Mouse (Mus musculus): Measurements from ENCODE around the gene Mrpl2. TPM values are rescaled to one million over a fixed set of nuclear protein-coding genes. Genes with fewer than 3 reads are reported as not detected.

Mrpl2 gene
- polyA plus RNA-seq (2015; fragmentation: Nextera tagmentation; extraction: Ambion mirVana), result 112 and 126 TPM in 2 replicates

- H3K36me3 ChIP-seq, result peaks cover 8% of the 10 kb centered on the region
- under 1% methylated on average over 53 of the region's 53 CpGs for WGBS
- no peaks in the 10 kb centered on the region for H3K27me3 ChIP-seq (replicated peaks)
- peak; percentile 69 for ATAC-seq (ENCODE audit: insufficient read depth, low FRiP score, low read depth)
- peak within 1 kb of the TSS; percentile 71 for H3K9ac ChIP-seq
- peaks cover 31% of the 10 kb centered on the region for H3K4me1 ChIP-seq
- peak within 1 kb of the TSS; percentile 80 for H3K4me3 ChIP-seq (replicated peaks)
- H3K9me3 ChIP-seq, result no peaks in the 10 kb centered on the region
- H3K4me2 ChIP-seq, result peak within 1 kb of the TSS; percentile 90
- H3K27ac ChIP-seq, result peak within 1 kb of the TSS; percentile 88
Measured at GRCm38 (mm10) chr17:46645561-46646321, at the start of gene Mrpl2, which contains the start of gene Klc4. Mrpl2 (plus strand) TSS chr17:46646229. Klc4 (minus strand) TSS chr17:46646022.

- H3K4me3 ChIP-seq (replicated peaks), result no peak overlapping the region
- no peaks in the 10 kb centered on the region for H3K9me3 ChIP-seq
- no peak for ATAC-seq (ENCODE audit: insufficient read depth, low FRiP score, low read depth)
- H3K4me1 ChIP-seq, result peaks cover 22% of the 10 kb centered on the region
- H3K4me2 ChIP-seq, result no peak overlapping the region
- no peak overlapping the region for H3K9ac ChIP-seq
- 77% methylated on average over 11 of the region's 11 CpGs for WGBS
- 0 out of 2 replicates have a peak, but pooled peaks cover 5% of the 10 kb centered on the region for H3K36me3 ChIP-seq
- H3K27ac ChIP-seq, result no peak overlapping the region
- no peaks in the 10 kb centered on the region for H3K27me3 ChIP-seq (replicated peaks)
Measured at GRCm38 (mm10) chr17:46597956-46598355, 48.1 kb upstream of the Mrpl2 start.

- peaks cover 14% of the 10 kb centered on the region for H3K4me1 ChIP-seq
- WGBS, result 74% methylated on average over 4 of the region's 4 CpGs
- ATAC-seq (ENCODE audit: insufficient read depth, low FRiP score, low read depth), result no peak
- H3K9ac ChIP-seq, result no peak overlapping the region
- H3K4me2 ChIP-seq, result no peak overlapping the region
- H3K27me3 ChIP-seq (replicated peaks), result no peaks in the 10 kb centered on the region
- no peak overlapping the region for H3K27ac ChIP-seq
- H3K4me3 ChIP-seq (replicated peaks), result no peak overlapping the region
- 0 out of 2 replicates have a peak, but pooled peaks cover 5% of the 10 kb centered on the region for H3K36me3 ChIP-seq
- H3K9me3 ChIP-seq, result no peaks in the 10 kb centered on the region
Measured at GRCm38 (mm10) chr17:46598963-46599362, 47.1 kb upstream of the Mrpl2 start.

GRCm38 (mm10) chr17:46600569-46600968 is 45.5 kb upstream of the Mrpl2 start:
- Histone ChIP-seq H3K4me3 (replicated peaks) (no peak overlapping the region), H3K9ac (no peak overlapping the region), H3K36me3 (0 out of 2 replicates have a peak, but pooled peaks cover 5% of the 10 kb centered on the region), H3K27ac (no peak overlapping the region), H3K9me3 (no peaks in the 10 kb centered on the region), H3K4me1 (peaks cover 2% of the 10 kb centered on the region; the same call in 1 of the 2 replicates), H3K4me2 (no peak overlapping the region), H3K27me3 (replicated peaks) (no peaks in the 10 kb centered on the region)
- no peak for ATAC-seq (ENCODE audit: insufficient read depth, low FRiP score, low read depth)
- 79% methylated on average over 2 of the region's 2 CpGs for WGBS

GRCm38 (mm10) chr17:46602212-46602611 is 43.8 kb upstream of the Mrpl2 start:
- Histone ChIP-seq H3K4me3 (replicated peaks) (no peak overlapping the region), H3K9ac (no peak overlapping the region), H3K36me3 (no peaks in the 10 kb centered on the region), H3K27ac (0 out of 2 replicates have a peak overlapping the region, but pooled peaks have one; percentile 35), H3K9me3 (no peaks in the 10 kb centered on the region), H3K4me1 (peaks cover 2% of the 10 kb centered on the region; the same call in 1 of the 2 replicates), H3K4me2 (no peak overlapping the region), H3K27me3 (replicated peaks) (no peaks in the 10 kb centered on the region)
- WGBS, result 49% methylated on average over 9 of the region's 9 CpGs
- ATAC-seq (ENCODE audit: insufficient read depth, low FRiP score, low read depth), result peak; percentile 32; the same call in 1 of the 2 replicates

GRCm38 (mm10) chr17:46603229-46603628 is 42.8 kb upstream of the Mrpl2 start:
- 0 out of 2 replicates have a peak overlapping the region, but pooled peaks have one; percentile 35 for H3K27ac ChIP-seq
- ATAC-seq (ENCODE audit: insufficient read depth, low FRiP score, low read depth), result no peak
- 92% methylated on average over 4 of the region's 4 CpGs for WGBS
- H3K4me1 ChIP-seq, result peaks cover 2% of the 10 kb centered on the region; the same call in 1 of the 2 replicates
- no peaks in the 10 kb centered on the region for H3K36me3 ChIP-seq
- H3K27me3 ChIP-seq (replicated peaks), result no peaks in the 10 kb centered on the region
- no peaks in the 10 kb centered on the region for H3K9me3 ChIP-seq
- H3K9ac ChIP-seq, result no peak overlapping the region
- H3K4me2 ChIP-seq, result no peak overlapping the region
- H3K4me3 ChIP-seq (replicated peaks), result no peak overlapping the region

GRCm38 (mm10) chr17:46605126-46605525 is 40.9 kb upstream of the Mrpl2 start:
- Histone ChIP-seq H3K27me3 (replicated peaks) (no peaks in the 10 kb centered on the region), H3K4me3 (replicated peaks) (no peak overlapping the region), H3K4me2 (no peak overlapping the region), H3K9ac (no peak overlapping the region), H3K27ac (no peak overlapping the region), H3K36me3 (no peaks in the 10 kb centered on the region), H3K9me3 (no peaks in the 10 kb centered on the region), H3K4me1 (peaks cover 9% of the 10 kb centered on the region)
- 61% methylated on average over 5 of the region's 5 CpGs for WGBS
- no peak for ATAC-seq (ENCODE audit: insufficient read depth, low FRiP score, low read depth)

- H3K27ac ChIP-seq, result no peak overlapping the region
- H3K4me2 ChIP-seq, result no peak overlapping the region
- H3K9ac ChIP-seq, result no peak overlapping the region
- ATAC-seq (ENCODE audit: insufficient read depth, low FRiP score, low read depth), result no peak
- no peaks in the 10 kb centered on the region for H3K9me3 ChIP-seq
- peaks cover 17% of the 10 kb centered on the region for H3K4me1 ChIP-seq
- WGBS, result 77% methylated on average over 12 of the region's 12 CpGs
- no peaks in the 10 kb centered on the region for H3K27me3 ChIP-seq (replicated peaks)
- H3K36me3 ChIP-seq, result no peaks in the 10 kb centered on the region
- no peak overlapping the region for H3K4me3 ChIP-seq (replicated peaks)
Measured at GRCm38 (mm10) chr17:46605987-46606386, 40.0 kb upstream of the Mrpl2 start.

GRCm38 (mm10) chr17:46609721-46610514 is 36.1 kb upstream of the Mrpl2 start:
- Histone ChIP-seq H3K36me3 (no peaks in the 10 kb centered on the region), H3K27ac (peak overlapping the region; percentile 77), H3K9ac (no peak overlapping the region), H3K4me1 (peaks cover 40% of the 10 kb centered on the region), H3K4me3 (replicated peaks) (0 out of 2 replicates have a peak overlapping the region, but pooled peaks have one; percentile 0), H3K4me2 (peak overlapping the region; percentile 42), H3K9me3 (no peaks in the 10 kb centered on the region), H3K27me3 (replicated peaks) (no peaks in the 10 kb centered on the region)
- WGBS, result 46% methylated on average over 15 of the region's 15 CpGs
- ATAC-seq (ENCODE audit: insufficient read depth, low FRiP score, low read depth), result peak; percentile 71; the same call in 1 of the 2 replicates

GRCm38 (mm10) chr17:46611316-46611715 is 34.7 kb upstream of the Mrpl2 start:
- no peak for ATAC-seq (ENCODE audit: insufficient read depth, low FRiP score, low read depth)
- H3K27ac ChIP-seq, result no peak overlapping the region
- WGBS, result 86% methylated on average over 6 of the region's 6 CpGs

GRCm38 (mm10) chr17:46612189-46612588 is 33.8 kb upstream of the Mrpl2 start:
- peaks cover 52% of the 10 kb centered on the region for H3K4me1 ChIP-seq
- ATAC-seq (ENCODE audit: insufficient read depth, low FRiP score, low read depth), result peak; percentile 25; the same call in 1 of the 2 replicates
- 33% methylated on average over 2 of the region's 2 CpGs for WGBS
- peak overlapping the region; percentile 80 for H3K27ac ChIP-seq
- H3K9me3 ChIP-seq, result no peaks in the 10 kb centered on the region
- H3K27me3 ChIP-seq (replicated peaks), result no peaks in the 10 kb centered on the region
- H3K4me3 ChIP-seq (replicated peaks), result no peak overlapping the region
- H3K9ac ChIP-seq, result no peak overlapping the region
- no peaks in the 10 kb centered on the region for H3K36me3 ChIP-seq
- H3K4me2 ChIP-seq, result no peak overlapping the region

More at GRCm38 (mm10) chr17:46611316-46611715, 34.7 kb upstream of the Mrpl2 start:
- Histone ChIP-seq H3K9me3 (no peaks in the 10 kb centered on the region), H3K4me1 (peaks cover 45% of the 10 kb centered on the region), H3K36me3 (no peaks in the 10 kb centered on the region), H3K9ac (no peak overlapping the region), H3K4me3 (replicated peaks) (no peak overlapping the region), H3K4me2 (no peak overlapping the region), H3K27me3 (replicated peaks) (no peaks in the 10 kb centered on the region)
